Mouse (Mus musculus): ENCODE measurements around the gene Taar7f.
A peak's percentile ranks its signal among the peaks of the same experiment; 100 is the strongest.
"Not testable (repeated sequence)": the region's sequence is repeated elsewhere in the genome, so short reads cannot be mapped to it uniquely, and the experiment has no call there.

Taar7f gene

GRCm38 (mm10) chr10:24049210-24049609 is at the start of gene Taar7f:
Gene Taar7f (plus strand): TSS chr10:24049510.
- DNase-seq = no peak

GRCm38 (mm10) chr10:23999639-24000038 is 49.7 kb upstream of the Taar7f start, which contains the start of gene Taar7b:
Gene Taar7b (plus strand): TSS chr10:23999939.
- DNase-seq = no peak

GRCm38 (mm10) chr10:24006442-24006841 is 42.9 kb upstream of the Taar7f start:
- no peak for DNase-seq

GRCm38 (mm10) chr10:24007034-24007433 is 42.3 kb upstream of the Taar7f start:
- DNase-seq = no peak

GRCm38 (mm10) chr10:24008143-24008542 is 41.2 kb upstream of the Taar7f start:
- no peak for DNase-seq

- DNase-seq = no peak
Observed at GRCm38 (mm10) chr10:24026922-24027321, 22.4 kb upstream of the Taar7f start, which contains the start of gene Taar7d. Gene Taar7d (plus strand): TSS chr10:24027222.

- DNase-seq = no peak
Observed at GRCm38 (mm10) chr10:24031347-24031746, 18.0 kb upstream of the Taar7f start.

GRCm38 (mm10) chr10:24037314-24037713 is 12.0 kb upstream of the Taar7f start, which contains the start of gene Taar7e:
Gene Taar7e (plus strand): TSS chr10:24037614.
- DNase-seq = no peak

GRCm38 (mm10) chr10:24040120-24040869 is 9.0 kb upstream of the Taar7f start:
- DNase-seq = no peak

- no peak for DNase-seq
Observed at GRCm38 (mm10) chr10:24052039-24052438, 2.7 kb downstream of the Taar7f start.

- no peak for DNase-seq
Observed at GRCm38 (mm10) chr10:24058986-24059385, 9.7 kb downstream of the Taar7f start.

GRCm38 (mm10) chr10:24074751-24075150 is 25.4 kb downstream of the Taar7f start:
- not testable (repeated sequence) for DNase-seq

GRCm38 (mm10) chr10:24076200-24076599 is 26.9 kb downstream of the Taar7f start, which contains the start of gene Taar8a:
Gene Taar8a (plus strand): TSS chr10:24076500.
- not testable (repeated sequence) for DNase-seq

- peak; percentile 26 to 32 for DNase-seq
Observed at GRCm38 (mm10) chr10:24080166-24080565, 30.9 kb downstream of the Taar7f start.

GRCm38 (mm10) chr10:24085936-24086335 is 36.6 kb downstream of the Taar7f start:
- no peak for DNase-seq

GRCm38 (mm10) chr10:24086555-24086954 is 37.2 kb downstream of the Taar7f start:
- no peak for DNase-seq

- DNase-seq = no peak
Observed at GRCm38 (mm10) chr10:24087168-24087567, 37.9 kb downstream of the Taar7f start.

GRCm38 (mm10) chr10:24092194-24092593 is 42.9 kb downstream of the Taar7f start, which contains the start of gene Taar8b:
Gene Taar8b (minus strand): TSS chr10:24092294.
- DNase-seq = no peak

GRCm38 (mm10) chr10:24097010-24097409 is 47.7 kb downstream of the Taar7f start:
- not testable (repeated sequence) for DNase-seq
